Mouse (Mus musculus) kidney, postnatal 0 days (tissue): ENCODE results near the gene Slc16a5. TPM values are rescaled to one million over a fixed set of nuclear protein-coding genes. Genes with fewer than 3 reads are reported as not detected.

ENCODE experiments used
- ATAC-seq: fragments of 200-750 bp; cut with Nextera tagmentation; replicated peaks from 2 replicates; pipeline ENCODE4 v1.8.0; 2017; ENCODE audit warnings: low read depth, moderate number of reproducible peaks, moderate TSS enrichment, moderate library complexity; ENCODE audit not compliant: low FRiP score
- DNase-seq: peaks from one replicate; pipeline ENCODE4 v3.0.0-alpha.2; 2016; ENCODE audit warnings: low spot score
- H3K27ac ChIP-seq: fragments of 300-500 bp; sonication (generic); 2 replicates; pipeline ENCODE4 v1.5.1; 2014; ENCODE audit warnings: mild to moderate bottlenecking
- H3K27me3 ChIP-seq: fragments of 300-500 bp; sonication (generic); 2 replicates; pipeline ENCODE4 v1.6.1; 2014; ENCODE audit warnings: low read length, mixed read lengths; ENCODE audit not compliant: insufficient read depth
- H3K36me3 ChIP-seq: fragments of 300-500 bp; sonication (generic); 2 replicates; pipeline ENCODE4 v1.6.1; 2014; ENCODE audit warnings: low read length, mixed read lengths; ENCODE audit not compliant: insufficient read depth
- H3K4me1 ChIP-seq: fragments of 300-500 bp; sonication (generic); replicated peaks from 2 replicates; pipeline ENCODE4 v1.6.1; 2014; ENCODE audit warnings: antibody characterized with exemption, low read length, mixed read lengths; ENCODE audit not compliant: insufficient read depth
- H3K4me2 ChIP-seq: fragments of 300-500 bp; sonication (generic); 2 replicates; pipeline ENCODE4 v1.6.1; 2014; ENCODE audit warnings: mild to moderate bottlenecking, low read length, moderate library complexity, mixed read lengths
- H3K4me3 ChIP-seq: fragments of 300-500 bp; sonication (generic); replicated peaks from 2 replicates; pipeline ENCODE4 v1.5.1; 2014; ENCODE audit warnings: low read depth, low read length
- H3K9ac ChIP-seq: fragments of 300-500 bp; sonication (generic); 2 replicates; pipeline ENCODE4 v1.6.1; 2014; ENCODE audit warnings: low read depth, low read length
- H3K9me3 ChIP-seq: fragments of 300-500 bp; sonication (generic); replicated peaks from 2 replicates; pipeline ENCODE4 v1.6.1; 2016; ENCODE audit warnings: low read length, inconsistent platforms, mixed read lengths
- CTCF ChIP-seq: IDR thresholded peaks from 2 replicates; pipeline ENCODE4 v1.5.1; 2016; ENCODE audit warnings: antibody characterized with exemption, low read depth, mild to moderate bottlenecking, moderate library complexity
- WGBS: fragments of 180-500 bp; shearing (Covaris S2); extraction: QIAGEN DNeasy Blood & Tissue Kit; methylation state at CpG from one replicate; pipeline ENCODE4 v1.1.7; 2014; 5-methylcytosine and 5-hydroxymethylcytosine counted together
- polyA plus RNA-seq: library from polyadenylated mRNA; unstranded; fragments of >200 nt; fragmentation: Nextera tagmentation; extraction: Ambion mirVana; gene quantifications from 2 replicates; pipeline ENCODE4 v1.2.1, GENCODE M21; 2015

The Slc16a5 gene
- polyA plus RNA-seq, 1 experiment from 2014 or later, result 51.1 TPM

DNA sequence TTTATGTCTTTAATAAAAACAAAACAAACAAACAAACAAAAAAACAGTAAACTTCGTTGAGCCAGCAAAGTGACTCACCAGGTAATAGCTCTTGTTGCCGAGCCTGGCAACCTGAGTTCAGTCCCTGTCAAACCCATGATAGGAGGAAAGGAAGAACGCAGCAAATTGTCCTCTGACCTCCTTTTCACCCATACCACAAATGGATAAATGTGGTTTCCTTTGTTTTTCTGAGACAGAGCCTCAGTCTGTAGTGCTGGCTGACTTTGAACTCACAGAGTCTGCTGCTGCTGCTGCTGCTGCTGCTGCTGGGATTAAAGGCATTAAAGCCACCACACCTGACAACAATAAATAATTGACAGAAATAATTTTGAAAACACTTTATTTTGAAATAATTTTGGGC, 39.2 kb upstream of the Slc16a5 start:
- no peak overlapping the region for H3K9ac ChIP-seq
- H3K27me3 ChIP-seq, result no peaks in the 10 kb centered on the region
- H3K9me3 ChIP-seq, result no peaks in the 10 kb centered on the region
- no peak overlapping the region for H3K27ac ChIP-seq
- TF ChIP-seq CTCF, result no peak
- 83% methylated on average over 3 of the region's 3 CpGs for WGBS
- no peak for DNase-seq
- H3K4me1 ChIP-seq, result peaks cover 13% of the 10 kb centered on the region; the same call in 1 of the 2 replicates
- peaks cover 23% of the 10 kb centered on the region; the same call in 1 of the 2 replicates for H3K36me3 ChIP-seq
- H3K4me3 ChIP-seq, result no peak overlapping the region
- H3K4me2 ChIP-seq, result no peak overlapping the region
- no peak for ATAC-seq

DNA sequence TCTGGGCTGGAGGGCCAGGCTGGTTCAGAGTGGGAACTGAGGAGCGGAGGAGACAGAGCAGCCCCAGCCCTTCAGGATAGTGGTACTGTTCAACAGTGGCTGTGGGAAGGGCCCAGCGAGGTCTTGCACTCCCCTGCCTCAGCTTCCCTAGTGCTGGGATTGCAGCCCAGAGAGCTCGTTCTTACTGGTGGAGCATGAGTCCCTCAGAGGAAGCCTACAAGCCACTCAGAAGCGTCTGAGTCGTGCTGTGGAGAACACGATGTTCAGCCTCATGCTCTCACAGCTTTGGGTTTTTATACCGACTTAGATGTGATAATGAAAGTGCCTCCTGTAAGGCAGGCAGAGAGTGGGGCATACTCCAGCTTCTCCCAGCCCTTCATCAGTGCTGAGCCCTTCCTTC, 37.6 kb upstream of the Slc16a5 start:
- H3K36me3 ChIP-seq, result peaks cover 35% of the 10 kb centered on the region
- no peak for ATAC-seq

DNA sequence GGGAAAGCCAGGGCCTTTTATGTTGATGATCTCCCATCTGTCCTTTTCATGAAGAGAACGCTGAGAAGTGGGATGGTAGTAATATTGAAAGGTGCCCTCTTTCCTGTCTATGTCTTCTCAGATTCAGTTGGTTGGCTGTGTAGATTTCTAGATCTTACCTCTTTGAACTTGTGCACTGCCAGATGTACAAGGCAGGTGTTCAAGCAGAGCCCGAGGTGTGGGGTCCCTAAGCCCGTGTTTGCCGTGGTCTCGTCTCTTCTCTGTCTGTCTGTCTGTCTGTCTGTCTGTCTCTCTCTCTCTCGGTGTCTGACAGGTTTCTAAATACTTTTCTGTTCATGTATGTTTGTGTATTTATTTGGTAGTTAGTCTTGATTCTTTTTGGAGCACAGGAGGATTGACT, 36.6 kb upstream of the Slc16a5 start:
- Histone ChIP-seq H3K4me2 (no peak overlapping the region), H3K9me3 (no peaks in the 10 kb centered on the region), H3K4me3 (no peak overlapping the region), H3K27me3 (no peaks in the 10 kb centered on the region), H3K27ac (no peak overlapping the region), H3K9ac (no peak overlapping the region), H3K36me3 (peaks cover 45% of the 10 kb centered on the region), H3K4me1 (peaks cover 8% of the 10 kb centered on the region; the same call in 1 of the 2 replicates)
- no peak for ATAC-seq
- WGBS, result 81% methylated on average over 6 of the region's 6 CpGs
- no peak for TF ChIP-seq CTCF
- no peak for DNase-seq

More for the DNA sequence above, 37.6 kb upstream of the Slc16a5 start:
- H3K4me2 ChIP-seq, result no peak overlapping the region
- no peaks in the 10 kb centered on the region for H3K27me3 ChIP-seq
- H3K4me3 ChIP-seq, result no peak overlapping the region
- no peak for DNase-seq
- H3K27ac ChIP-seq, result no peak overlapping the region
- H3K9ac ChIP-seq, result no peak overlapping the region
- 83% methylated on average over 7 of the region's 7 CpGs for WGBS
- TF ChIP-seq CTCF, result no peak
- H3K9me3 ChIP-seq, result no peaks in the 10 kb centered on the region
- peaks cover 8% of the 10 kb centered on the region; the same call in 1 of the 2 replicates for H3K4me1 ChIP-seq

DNA sequence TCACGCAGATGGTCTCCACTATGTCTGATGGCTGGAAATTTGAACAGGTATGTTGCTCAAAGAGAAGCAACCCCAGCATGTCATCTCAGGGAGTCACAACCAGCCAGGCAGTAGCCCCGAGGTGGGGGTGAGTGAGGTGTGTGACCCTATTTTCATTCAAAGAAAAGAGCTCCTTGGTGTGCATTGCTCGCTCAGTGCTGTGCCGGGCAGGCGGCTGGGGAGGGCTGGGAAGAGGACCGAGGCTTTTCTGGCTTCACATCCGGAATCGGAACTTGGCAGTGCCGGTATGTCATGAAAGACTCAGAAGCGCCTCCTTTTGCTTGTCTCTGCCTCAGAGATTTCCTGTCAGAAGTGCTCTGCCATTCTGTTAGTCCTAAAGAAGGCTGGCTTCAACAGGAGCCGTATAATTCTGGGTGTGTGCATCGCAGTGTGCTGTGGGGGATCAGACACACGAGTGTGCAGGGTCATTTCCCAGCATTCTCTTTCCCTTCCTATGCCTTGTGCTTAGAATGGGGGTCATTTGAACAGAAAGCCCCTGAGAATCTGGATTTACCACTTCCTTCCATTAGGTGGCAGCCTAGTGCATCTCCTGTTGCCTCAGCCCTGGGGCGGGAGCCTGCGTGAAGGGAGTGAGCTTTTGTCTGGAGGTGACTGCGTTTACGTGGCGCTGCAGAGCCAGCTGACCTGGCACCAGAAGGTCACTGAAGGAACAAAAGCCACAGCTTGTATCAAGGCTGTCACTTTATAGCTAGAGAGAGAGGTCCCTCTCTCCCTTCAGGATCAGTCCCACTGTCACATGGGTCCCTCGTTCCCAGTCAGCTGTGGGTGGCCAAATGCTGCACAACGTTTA, 34.6 kb upstream of the Slc16a5 start:
- H3K9ac ChIP-seq, result no peak overlapping the region
- no peak overlapping the region for H3K4me3 ChIP-seq
- H3K27me3 ChIP-seq, result no peaks in the 10 kb centered on the region
- H3K36me3 ChIP-seq, result peaks cover 61% of the 10 kb centered on the region
- TF ChIP-seq CTCF, result peak; percentile 90
- no peak overlapping the region for H3K4me2 ChIP-seq
- peak; percentile 29; the same call in 1 of the 2 replicates for ATAC-seq
- WGBS, result 35% methylated on average over 20 of the region's 20 CpGs
- H3K9me3 ChIP-seq, result no peaks in the 10 kb centered on the region
- no peaks in the 10 kb centered on the region for H3K4me1 ChIP-seq
- DNase-seq, result peak; percentile 91
- peak overlapping the region; percentile 54; the same call in 1 of the 2 replicates for H3K27ac ChIP-seq

DNA sequence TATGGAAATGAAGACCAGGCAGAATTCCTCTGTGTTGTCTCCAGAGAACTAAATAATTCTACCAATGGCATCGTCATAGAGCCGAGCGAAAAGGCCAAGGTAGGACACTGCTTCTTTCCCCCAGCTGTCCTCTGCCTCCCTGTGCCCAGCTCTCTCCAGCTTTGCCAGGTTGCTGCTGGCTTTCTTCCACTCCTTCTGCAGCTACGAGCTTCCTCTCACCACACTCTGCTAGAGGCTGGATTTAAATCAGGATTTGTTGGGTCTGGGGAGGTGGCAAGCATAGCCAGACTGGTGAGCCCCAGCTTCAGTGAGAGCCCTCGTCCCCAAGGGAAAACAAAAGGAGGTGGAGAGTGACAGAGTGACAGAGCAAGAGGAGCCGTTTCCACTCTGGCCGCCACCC, 33.0 kb upstream of the Slc16a5 start:
- Histone ChIP-seq H3K27me3 (no peaks in the 10 kb centered on the region), H3K4me2 (no peak overlapping the region), H3K4me1 (no peaks in the 10 kb centered on the region), H3K4me3 (no peak overlapping the region), H3K9ac (no peak overlapping the region), H3K9me3 (no peaks in the 10 kb centered on the region), H3K27ac (no peak overlapping the region), H3K36me3 (peaks cover 58% of the 10 kb centered on the region)
- 79% methylated on average over 7 of the region's 7 CpGs for WGBS
- ATAC-seq (no peak), DNase-seq (no peak)
- no peak for TF ChIP-seq CTCF

DNA sequence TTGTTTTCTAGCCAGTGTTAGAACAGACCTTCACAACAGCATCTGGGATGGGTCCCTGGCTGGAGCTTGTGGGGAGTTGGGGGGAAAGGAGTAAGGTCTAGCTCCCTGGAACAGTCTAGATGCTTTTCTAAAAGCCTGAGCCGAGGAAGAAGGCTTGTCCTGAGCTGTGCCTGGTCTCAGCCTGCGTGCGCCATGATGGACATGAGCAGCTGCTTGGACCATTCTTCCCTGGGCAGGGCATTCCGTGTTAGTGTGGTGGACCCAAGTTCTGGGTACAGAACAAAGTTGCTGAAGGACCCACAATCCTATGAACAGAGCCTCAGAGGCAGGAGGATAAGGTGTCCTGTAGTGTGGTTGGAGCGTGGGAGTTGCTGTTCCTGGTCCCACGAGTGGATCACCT, 31.7 kb upstream of the Slc16a5 start:
- Histone ChIP-seq H3K27ac (no peak overlapping the region), H3K9me3 (no peaks in the 10 kb centered on the region), H3K4me2 (no peak overlapping the region), H3K4me1 (no peaks in the 10 kb centered on the region; the same call in 1 of the 2 replicates), H3K9ac (no peak overlapping the region), H3K27me3 (no peaks in the 10 kb centered on the region), H3K4me3 (no peak overlapping the region), H3K36me3 (peaks cover 46% of the 10 kb centered on the region)
- WGBS, result 91% methylated on average over 6 of the region's 6 CpGs
- no peak for ATAC-seq
- no peak for DNase-seq
- no peak for TF ChIP-seq CTCF
